Mouse (Mus musculus): ENCODE measurements at regions not wholly inside any gene's neighbourhood (a gene's known extent, or its start where the extent isn't known, plus 50 kb on each side); places are given as distances from the start of the nearest gene placed in this dataset.

DNA sequence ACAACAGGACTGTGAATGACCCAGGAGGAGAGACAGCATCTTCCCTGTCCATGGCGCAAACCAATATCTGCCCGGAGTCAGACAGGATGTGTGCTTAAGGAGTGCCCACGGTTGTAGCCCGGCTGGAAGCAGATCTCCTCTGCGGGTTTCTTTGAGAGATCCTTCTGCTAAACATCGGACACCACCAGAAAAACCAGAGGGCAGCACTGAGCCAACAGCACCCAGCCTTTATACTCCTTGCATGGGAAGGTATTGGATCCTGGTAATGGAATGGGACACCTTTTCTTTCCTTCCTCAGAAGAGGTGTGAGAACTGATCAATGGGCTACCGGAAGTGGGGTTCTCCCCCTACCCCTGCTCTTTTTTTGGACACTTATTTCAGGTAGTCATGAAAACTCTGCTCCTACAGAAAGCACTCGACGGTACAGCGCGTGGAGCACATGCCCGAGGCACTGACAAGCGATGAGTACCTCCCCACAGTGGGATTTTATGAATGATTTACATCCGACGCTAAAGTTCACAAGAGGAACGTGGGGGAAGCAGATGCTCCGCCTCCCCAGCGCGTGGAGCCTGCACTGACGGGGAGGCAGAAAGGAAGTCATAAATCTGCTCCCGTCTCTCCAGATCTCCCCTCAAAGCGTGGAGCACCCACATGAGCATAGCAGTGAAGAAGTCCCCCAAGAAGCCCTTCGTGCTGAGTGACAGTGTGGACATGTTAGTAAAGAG is 278.9 kb downstream of the Vrk1 start:
- Histone ChIP-seq H3K27me3 (ENCODE audit: low read depth, poor library complexity, severe bottlenecking) (no peaks in the 10 kb centered on the region), H3K4me1 (no peaks in the 10 kb centered on the region; the same call in 1 of the 2 replicates), H3K9me3 (replicated peaks) (no peaks in the 10 kb centered on the region), H3K27ac (replicated peaks) (no peak overlapping the region), H3K4me3 (no peak overlapping the region), H3K36me3 (no peaks in the 10 kb centered on the region)
- 83% methylated on average over 23 of the region's 23 CpGs for WGBS
- DNase-seq (ENCODE audit: low spot score), result no peak

DNA sequence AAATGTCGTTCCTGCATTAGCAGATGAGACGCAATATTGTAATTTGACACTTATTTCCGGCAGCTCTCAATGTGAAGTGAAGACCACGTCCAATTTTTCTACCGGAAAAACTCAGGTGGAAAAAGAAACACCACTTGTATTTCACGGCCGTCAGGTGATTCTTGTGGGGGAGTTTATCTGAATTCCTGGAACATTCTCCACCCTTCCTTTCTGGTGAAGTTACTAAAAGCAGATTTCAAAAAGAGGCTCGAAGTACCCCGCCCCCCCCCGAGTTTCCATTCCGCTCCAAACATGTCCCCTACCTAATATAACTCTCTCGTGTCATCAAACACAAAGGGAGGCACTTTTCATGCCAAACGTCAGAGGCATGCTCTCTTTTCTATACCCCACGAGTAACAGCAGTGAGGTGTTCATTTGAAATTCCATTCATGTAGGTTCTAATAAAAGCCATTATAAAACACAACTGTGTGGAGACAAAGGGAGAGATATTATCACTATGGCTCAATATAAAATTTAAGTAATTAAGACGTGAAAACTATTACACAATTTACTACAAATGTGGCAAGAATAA is 281.5 kb downstream of the Vrk1 start:
- no peaks in the 10 kb centered on the region for H3K36me3 ChIP-seq
- no peaks in the 10 kb centered on the region for H3K27me3 ChIP-seq (ENCODE audit: low read depth, poor library complexity, severe bottlenecking)
- DNase-seq (ENCODE audit: low spot score), result no peak
- no peak overlapping the region for H3K4me3 ChIP-seq
- no peaks in the 10 kb centered on the region for H3K9me3 ChIP-seq (replicated peaks)
- 84% methylated on average over 15 of the region's 15 CpGs for WGBS
- no peaks in the 10 kb centered on the region; the same call in 1 of the 2 replicates for H3K4me1 ChIP-seq
- H3K27ac ChIP-seq (replicated peaks), result no peak overlapping the region

DNA sequence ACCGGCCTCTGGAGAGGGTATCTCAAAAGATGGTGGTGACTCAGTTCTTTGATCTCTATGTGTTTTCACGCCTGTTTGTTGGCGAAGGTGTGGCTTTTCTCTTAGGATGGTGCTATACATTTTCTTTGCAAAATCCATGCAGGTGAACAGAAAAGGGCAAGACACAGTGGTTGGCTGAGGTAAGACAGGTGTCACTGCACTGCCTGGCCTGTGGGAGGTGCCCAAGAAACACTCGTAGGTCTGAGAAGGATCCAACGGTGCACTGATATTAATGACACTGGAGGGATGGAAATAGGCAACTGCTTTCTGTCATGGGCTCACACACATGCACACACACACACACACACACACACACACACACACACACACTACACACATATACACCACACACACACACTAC is 283.1 kb downstream of the Vrk1 start:
- no peaks in the 10 kb centered on the region for H3K36me3 ChIP-seq
- no peaks in the 10 kb centered on the region; the same call in 1 of the 2 replicates for H3K4me1 ChIP-seq
- no peak for DNase-seq (ENCODE audit: low spot score)
- H3K27ac ChIP-seq (replicated peaks), result no peak overlapping the region
- 71% methylated on average over 5 of the region's 5 CpGs for WGBS
- H3K27me3 ChIP-seq (ENCODE audit: low read depth, poor library complexity, severe bottlenecking), result no peaks in the 10 kb centered on the region
- no peak overlapping the region for H3K4me3 ChIP-seq
- H3K9me3 ChIP-seq (replicated peaks), result no peaks in the 10 kb centered on the region

DNA sequence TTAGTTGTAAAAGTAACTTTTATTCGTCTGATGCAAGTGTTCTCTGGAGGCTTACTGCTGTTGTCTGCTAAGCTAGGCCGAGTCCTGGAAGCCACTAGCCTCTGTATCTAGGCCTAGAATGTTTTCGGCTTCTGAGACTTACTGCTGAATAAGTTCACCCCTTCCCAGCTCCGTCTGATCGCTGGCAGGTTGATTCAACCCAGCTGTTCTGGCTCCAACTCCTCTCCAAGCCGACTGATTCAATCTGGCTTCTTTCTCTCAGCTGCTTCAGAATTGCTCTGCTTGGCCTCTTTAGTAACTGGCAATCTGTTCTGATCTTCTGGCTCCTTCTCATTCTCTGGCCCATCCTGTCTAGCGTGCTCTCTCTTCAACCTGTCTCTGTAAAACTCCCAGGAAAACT is 285.6 kb downstream of the Vrk1 start:
- 84% methylated on average over 7 of the region's 7 CpGs for WGBS
- DNase-seq (ENCODE audit: low spot score), result no peak
- H3K4me3 ChIP-seq, result no peak overlapping the region

DNA sequence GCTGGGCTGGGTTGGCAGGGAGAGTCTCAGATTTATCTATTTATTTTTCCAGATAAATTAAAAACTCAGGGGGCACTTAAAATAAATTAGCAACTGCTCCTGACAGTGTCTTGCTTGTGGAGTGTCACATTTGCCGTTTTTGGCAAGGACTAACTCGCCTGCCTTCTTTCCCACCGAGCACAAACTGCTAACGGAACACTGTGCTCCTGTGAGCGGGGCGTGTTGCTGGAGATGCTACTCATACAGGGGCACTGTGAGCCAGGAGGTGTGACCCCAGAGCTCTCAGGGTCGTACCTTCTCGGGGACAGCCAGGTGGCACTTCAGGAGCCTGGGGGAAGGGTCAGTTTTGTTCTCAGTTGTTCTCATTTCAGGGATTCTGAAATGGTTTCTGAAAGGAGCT is 292.6 kb downstream of the Vrk1 start:
- DNase-seq (ENCODE audit: low spot score), result no peak
- H3K4me1 ChIP-seq, result 0 out of 2 replicates have a peak, but pooled peaks cover 4% of the 10 kb centered on the region
- peaks cover 9% of the 10 kb centered on the region; the same call in 1 of the 2 replicates for H3K27me3 ChIP-seq (ENCODE audit: low read depth, poor library complexity, severe bottlenecking)
- WGBS, result 75% methylated on average over 8 of the region's 8 CpGs
- H3K9me3 ChIP-seq (replicated peaks), result no peaks in the 10 kb centered on the region
- no peak overlapping the region for H3K4me3 ChIP-seq
- no peak overlapping the region for H3K27ac ChIP-seq (replicated peaks)
- no peaks in the 10 kb centered on the region for H3K36me3 ChIP-seq

More for the DNA sequence above, 285.6 kb downstream of the Vrk1 start:
- H3K4me1 ChIP-seq, result no peaks in the 10 kb centered on the region; the same call in 1 of the 2 replicates
- no peaks in the 10 kb centered on the region for H3K9me3 ChIP-seq (replicated peaks)
- H3K27me3 ChIP-seq (ENCODE audit: low read depth, poor library complexity, severe bottlenecking), result no peaks in the 10 kb centered on the region
- no peak overlapping the region for H3K27ac ChIP-seq (replicated peaks)
- H3K36me3 ChIP-seq, result no peaks in the 10 kb centered on the region

DNA sequence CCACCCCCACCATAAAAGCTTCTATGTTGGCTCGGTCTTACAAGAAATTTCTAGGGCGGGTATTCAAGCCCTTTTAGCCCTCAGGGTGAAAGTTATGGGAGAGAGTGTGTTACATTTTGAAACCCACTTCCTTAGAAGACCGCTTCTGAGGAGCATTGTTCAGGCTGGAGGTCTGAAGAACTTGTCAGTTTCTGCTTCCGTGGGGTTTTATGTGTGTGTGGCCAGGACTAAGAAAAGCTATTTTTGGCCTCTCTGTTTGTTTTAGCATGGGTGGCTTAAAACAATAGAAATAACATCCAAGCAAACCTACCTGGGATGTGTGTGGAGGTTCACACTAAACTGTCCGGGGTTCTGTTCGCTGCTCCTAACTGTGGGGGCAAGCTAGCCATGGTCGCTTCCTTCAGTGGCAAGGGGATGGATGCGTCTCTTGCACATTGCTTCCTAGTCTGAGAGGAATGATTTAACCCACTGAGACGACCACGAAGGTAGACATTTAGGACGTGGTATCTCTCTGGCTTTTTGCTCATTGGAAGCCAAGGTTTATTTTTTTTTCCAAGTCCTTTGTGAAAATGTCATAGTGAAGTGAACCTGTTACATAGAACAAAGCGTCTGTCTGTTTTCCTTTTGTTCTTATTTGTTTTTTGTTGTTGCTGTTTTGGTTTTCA is 298.4 kb downstream of the Vrk1 start:
- peaks cover 32% of the 10 kb centered on the region for H3K27me3 ChIP-seq (ENCODE audit: low read depth, poor library complexity, severe bottlenecking)
- peaks cover 46% of the 10 kb centered on the region for H3K4me1 ChIP-seq
- 80% methylated on average over 12 of the region's 12 CpGs for WGBS
- no peaks in the 10 kb centered on the region for H3K9me3 ChIP-seq (replicated peaks)
- no peak overlapping the region for H3K27ac ChIP-seq (replicated peaks)
- no peak for DNase-seq (ENCODE audit: low spot score)
- no peaks in the 10 kb centered on the region for H3K36me3 ChIP-seq
- H3K4me3 ChIP-seq, result no peak overlapping the region

DNA sequence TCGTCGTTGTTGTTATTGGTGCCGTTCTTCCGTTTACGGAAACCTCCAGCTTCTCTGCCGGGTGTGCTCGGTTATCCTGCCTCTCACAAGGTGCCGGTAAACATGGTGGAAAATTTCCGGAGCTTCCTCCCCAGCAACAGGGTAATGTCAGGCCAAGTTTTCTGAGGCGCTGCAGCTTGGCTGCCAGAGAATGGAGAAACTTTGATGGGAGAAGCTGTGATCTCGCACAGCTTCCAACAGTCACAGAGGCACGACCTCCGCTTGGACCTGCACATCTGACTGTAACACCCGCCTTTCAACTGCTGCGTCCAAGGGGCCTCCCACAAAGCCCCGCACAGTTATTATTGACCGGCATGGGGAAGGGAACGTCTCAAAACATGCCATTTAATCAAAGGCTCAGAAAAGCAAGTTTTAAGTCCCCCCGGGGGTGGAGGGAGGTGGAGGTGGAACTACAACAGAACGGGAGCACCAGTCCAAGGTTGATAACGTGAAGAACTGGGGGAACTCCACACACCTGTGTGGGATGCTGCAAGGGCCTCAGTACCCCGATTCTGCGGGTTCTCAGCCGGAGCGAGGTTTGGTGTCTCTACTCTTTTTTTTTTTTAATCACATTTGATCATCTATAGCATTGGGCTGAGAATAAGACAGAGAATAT is 299.1 kb downstream of the Vrk1 start:
- Histone ChIP-seq H3K4me1 (peaks cover 46% of the 10 kb centered on the region), H3K36me3 (no peaks in the 10 kb centered on the region), H3K27ac (replicated peaks) (no peak overlapping the region), H3K4me3 (no peak overlapping the region), H3K9me3 (replicated peaks) (no peaks in the 10 kb centered on the region), H3K27me3 (ENCODE audit: low read depth, poor library complexity, severe bottlenecking) (peaks cover 38% of the 10 kb centered on the region)
- WGBS, result 79% methylated on average over 25 of the region's 25 CpGs
- no peak for DNase-seq (ENCODE audit: low spot score)

DNA sequence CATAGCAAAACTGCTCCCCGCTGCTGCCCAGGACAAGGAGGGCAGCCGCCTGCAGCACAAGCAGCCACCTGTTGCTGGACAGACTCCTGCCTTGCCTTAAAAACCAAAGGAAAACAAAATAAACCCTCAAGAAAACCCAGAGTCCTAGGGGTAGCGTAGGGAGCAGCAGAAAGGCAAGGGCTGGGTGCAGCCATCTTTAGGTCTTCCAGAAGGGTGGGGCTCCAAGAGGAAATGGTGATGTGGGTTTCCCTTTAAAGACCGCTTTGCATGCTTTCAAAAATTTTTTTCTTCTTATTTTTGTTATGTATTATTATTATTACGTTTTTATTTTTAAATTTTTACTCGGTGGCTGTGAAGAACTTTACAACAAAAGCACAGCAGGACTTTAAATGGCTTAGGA is 300.1 kb downstream of the Vrk1 start:
- whole genome bisulfite sequencing, result 27% methylated on average over 6 of the region's 6 CpGs
- H3K27me3 ChIP-seq (ENCODE audit: low read depth, poor library complexity, severe bottlenecking), result peaks cover 38% of the 10 kb centered on the region
- no peak for DNase-seq (ENCODE audit: low spot score)
- no peaks in the 10 kb centered on the region for H3K9me3 ChIP-seq (replicated peaks)
- no peaks in the 10 kb centered on the region for H3K36me3 ChIP-seq
- peak overlapping the region; percentile 53 for H3K4me3 ChIP-seq
- peaks cover 52% of the 10 kb centered on the region for H3K4me1 ChIP-seq
- H3K27ac ChIP-seq (replicated peaks), result peak overlapping the region; percentile 82

DNA sequence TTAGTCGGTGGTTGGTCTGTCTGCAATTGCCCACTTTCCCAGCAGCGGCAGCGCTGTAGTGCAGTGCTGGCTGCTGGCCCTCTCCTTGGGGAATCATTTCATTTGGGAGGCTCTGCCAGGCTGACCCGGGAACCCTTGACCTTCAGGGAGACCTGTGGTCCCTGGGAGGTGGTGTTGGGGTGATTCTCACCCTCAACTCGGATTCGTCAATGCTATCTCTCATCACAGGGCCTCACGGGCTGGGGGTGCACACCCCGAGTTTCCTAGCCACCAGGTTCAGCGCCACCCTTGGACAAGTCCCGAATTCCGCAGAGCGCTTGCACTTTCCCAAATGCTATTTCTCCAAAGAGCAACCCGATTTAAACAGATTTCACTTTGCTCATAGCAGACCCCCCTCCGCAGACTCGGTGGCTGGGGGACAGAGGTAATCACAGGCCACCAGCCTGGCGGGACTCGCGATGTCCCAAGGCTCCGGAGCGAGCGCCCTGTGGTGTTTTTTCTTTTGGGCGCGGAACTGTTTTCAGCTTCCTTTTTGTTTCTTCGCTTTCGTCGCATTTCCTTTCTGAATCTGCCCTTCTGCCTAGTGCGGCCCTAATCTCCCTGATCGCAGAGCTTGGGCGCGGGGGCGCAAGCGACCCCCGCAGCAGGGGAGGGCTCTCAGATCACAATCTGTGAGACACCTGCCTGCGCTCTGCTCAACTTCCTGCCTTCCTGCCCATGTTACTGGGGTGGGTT is 300.7 kb downstream of the Vrk1 start:
- peaks cover 38% of the 10 kb centered on the region for H3K27me3 ChIP-seq (ENCODE audit: low read depth, poor library complexity, severe bottlenecking)

DNA sequence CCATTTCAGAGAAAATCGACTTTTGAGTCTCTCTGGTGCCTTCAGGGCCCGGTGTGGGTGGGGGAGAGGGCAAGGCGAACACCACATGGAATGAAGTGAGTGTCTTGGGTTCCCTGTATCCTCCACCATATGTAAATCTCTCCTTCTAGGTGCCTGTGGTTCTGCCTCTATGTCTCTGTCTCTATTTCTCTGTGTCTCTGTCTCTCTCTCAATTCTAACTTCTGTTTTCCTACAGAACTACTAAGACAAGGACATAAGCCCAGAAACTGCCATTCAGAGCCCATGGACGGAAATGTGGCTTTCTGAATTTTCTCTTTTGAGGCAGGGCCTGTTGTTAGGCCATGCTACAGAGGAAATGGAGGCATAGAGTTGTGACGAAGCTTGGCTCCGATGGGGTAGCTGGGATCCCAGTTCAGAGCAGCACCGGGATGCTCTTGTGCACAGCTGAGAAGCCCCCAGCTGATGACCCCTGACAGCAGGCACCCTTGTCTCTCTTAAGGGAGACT is 301.3 kb downstream of the Vrk1 start:
- Histone ChIP-seq H3K27ac (replicated peaks) (peak overlapping the region; percentile 82), H3K4me3 (peak overlapping the region; percentile 53), H3K36me3 (no peaks in the 10 kb centered on the region), H3K27me3 (ENCODE audit: low read depth, poor library complexity, severe bottlenecking) (peaks cover 38% of the 10 kb centered on the region), H3K9me3 (replicated peaks) (no peaks in the 10 kb centered on the region), H3K4me1 (peaks cover 50% of the 10 kb centered on the region)
- peak; percentile 30 for DNase-seq (ENCODE audit: low spot score)
- 32% methylated on average over 7 of the region's 7 CpGs for WGBS

More for the DNA sequence above, 300.7 kb downstream of the Vrk1 start:
- Histone ChIP-seq H3K36me3 (no peaks in the 10 kb centered on the region), H3K4me3 (peak overlapping the region; percentile 53), H3K27ac (replicated peaks) (peak overlapping the region; percentile 82), H3K9me3 (replicated peaks) (no peaks in the 10 kb centered on the region), H3K4me1 (peaks cover 50% of the 10 kb centered on the region)
- WGBS, result 1% methylated on average over 34 of the region's 34 CpGs
- DNase-seq (ENCODE audit: low spot score), result peak; percentile 58

DNA sequence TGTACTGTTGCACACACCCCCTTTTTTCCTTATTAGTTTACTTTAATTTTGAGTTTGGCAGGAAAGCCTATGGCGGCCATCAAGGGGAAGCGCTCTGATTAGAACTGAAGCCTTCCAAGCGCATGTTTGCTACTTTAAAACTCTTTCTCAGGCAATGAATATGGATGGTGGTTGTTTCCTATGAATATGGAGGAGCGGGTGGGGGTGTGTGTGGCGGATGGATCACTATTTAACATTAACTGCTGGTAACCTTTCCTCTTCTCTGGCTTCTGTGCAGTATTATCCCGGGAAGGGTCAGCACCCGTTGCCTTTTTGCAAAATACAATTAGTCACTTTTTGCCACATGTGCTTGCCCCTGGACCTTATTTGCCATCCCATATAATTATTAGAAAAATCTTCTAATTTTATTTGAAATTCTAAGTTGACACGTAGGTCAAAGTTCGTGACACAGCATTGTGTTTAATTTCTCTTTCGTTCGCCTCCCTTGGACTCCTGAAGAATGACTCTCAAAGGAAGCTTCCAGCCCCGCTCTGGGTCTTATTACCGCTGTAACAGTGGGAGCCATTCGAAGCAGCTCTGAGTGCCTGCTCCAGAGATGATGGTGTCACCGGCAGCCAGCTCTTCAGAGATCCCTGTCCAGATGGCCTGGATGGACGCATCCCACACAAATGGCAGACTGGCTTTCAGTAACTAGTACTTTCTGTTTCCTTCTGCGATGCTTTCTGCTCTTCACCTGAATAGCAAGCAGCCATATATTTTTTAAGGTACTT is 302.0 kb downstream of the Vrk1 start:
- no peaks in the 10 kb centered on the region for H3K36me3 ChIP-seq
- H3K27me3 ChIP-seq (ENCODE audit: low read depth, poor library complexity, severe bottlenecking), result peaks cover 36% of the 10 kb centered on the region
- peak; percentile 35 for DNase-seq (ENCODE audit: low spot score)
- peak overlapping the region; percentile 82 for H3K27ac ChIP-seq (replicated peaks)
- peak overlapping the region; percentile 53; the same call in 1 of the 2 replicates for H3K4me3 ChIP-seq
- no peaks in the 10 kb centered on the region for H3K9me3 ChIP-seq (replicated peaks)
- H3K4me1 ChIP-seq, result peaks cover 50% of the 10 kb centered on the region
- 51% methylated on average over 17 of the region's 17 CpGs for WGBS

Measured in midbrain, embryonic 10.5 days (tissue).